Mouse (Mus musculus) liver, embryonic 16.5 days (tissue): ENCODE measurements around the gene Tmem200a. TPM values are rescaled to one million over a fixed set of nuclear protein-coding genes. Genes with fewer than 3 reads are reported as not detected.

Experiments used
- ATAC-seq: fragments of 200-750 bp; cut with Nextera tagmentation; 2 replicates; pipeline ENCODE4 v1.8.0; 2017; ENCODE audit warnings: low read depth, mild to moderate bottlenecking, moderate number of reproducible peaks, moderate library complexity
- H3K27ac ChIP-seq: fragments of 300-500 bp; sonication (generic); 2 replicates; pipeline ENCODE4 v1.5.1; 2014; ENCODE audit warnings: mild to moderate bottlenecking, low read length
- H3K27me3 ChIP-seq: fragments of 300-500 bp; sonication (generic); 2 replicates; pipeline ENCODE4 v1.6.1; 2014; ENCODE audit warnings: low read depth, low read length, mixed read lengths; ENCODE audit not compliant: control insufficient read depth, insufficient read depth
- H3K36me3 ChIP-seq: fragments of 300-500 bp; sonication (generic); 2 replicates; pipeline ENCODE4 v1.6.1; 2014; ENCODE audit warnings: mild to moderate bottlenecking; ENCODE audit not compliant: control insufficient read depth, insufficient read depth
- H3K4me1 ChIP-seq: fragments of 300-500 bp; sonication (generic); 2 replicates; pipeline ENCODE4 v1.6.1; 2014; ENCODE audit warnings: low read depth, low read length, mixed read lengths; ENCODE audit not compliant: control insufficient read depth
- H3K4me2 ChIP-seq: fragments of 300-500 bp; sonication (generic); 2 replicates; pipeline ENCODE4 v1.6.1; 2014; ENCODE audit warnings: low read depth, low read length, mixed read lengths
- H3K4me3 ChIP-seq: fragments of 300-500 bp; sonication (generic); 2 replicates; pipeline ENCODE4 v1.5.1; 2014; ENCODE audit warnings: low read depth, mild to moderate bottlenecking, low read length
- H3K9ac ChIP-seq: fragments of 300-500 bp; sonication (generic); 2 replicates; pipeline ENCODE4 v1.6.1; 2014; ENCODE audit warnings: low read depth, low read length
- H3K9me3 ChIP-seq: fragments of 300-500 bp; sonication (generic); replicated peaks from 2 replicates; pipeline ENCODE4 v1.6.1; 2016; ENCODE audit warnings: low read length; ENCODE audit not compliant: control insufficient read depth
- WGBS: fragments of 180-500 bp; shearing (Covaris S2); extraction: QIAGEN DNeasy Blood & Tissue Kit; methylation state at CpG from one replicate; pipeline ENCODE4 v1.1.7; 2014; ENCODE audit not compliant: insufficient replicate concordance; 5-methylcytosine and 5-hydroxymethylcytosine counted together
- polyA plus RNA-seq: library from polyadenylated mRNA; unstranded; fragments of >200 nt; fragmentation: Nextera tagmentation; extraction: Ambion mirVana; gene quantifications from 2 replicates; pipeline ENCODE4 v1.2.1, GENCODE M21; 2015

Gene Tmem200a
- polyA plus RNA-seq, 1 experiment from 2014 or later: 0.05 TPM

GRCm38 (mm10) chr10:26005471-26005870 is 73.4 kb downstream of the Tmem200a start:
- Histone ChIP-seq H3K9me3 (no peaks in the 10 kb centered on the region), H3K4me3 (no peak overlapping the region), H3K27me3 (no peaks in the 10 kb centered on the region), H3K4me2 (no peak overlapping the region), H3K9ac (no peak overlapping the region), H3K36me3 (no peaks in the 10 kb centered on the region), H3K4me1 (no peaks in the 10 kb centered on the region), H3K27ac (no peak overlapping the region)
- no peak for ATAC-seq
- WGBS: 65% methylated on average over 6 of the region's 6 CpGs

- ATAC-seq: no peak
- Histone ChIP-seq H3K36me3 (no peaks in the 10 kb centered on the region), H3K27ac (no peak overlapping the region), H3K27me3 (no peaks in the 10 kb centered on the region), H3K4me3 (no peak overlapping the region), H3K4me1 (no peaks in the 10 kb centered on the region), H3K4me2 (no peak overlapping the region), H3K9ac (no peak overlapping the region), H3K9me3 (no peaks in the 10 kb centered on the region)
- 66% methylated on average over 2 of the region's 2 CpGs for WGBS
Observed at GRCm38 (mm10) chr10:26000893-26001292, 78.0 kb downstream of the Tmem200a start.

GRCm38 (mm10) chr10:25999291-25999930 is 79.4 kb downstream of the Tmem200a start:
- H3K4me2 ChIP-seq: no peak overlapping the region

GRCm38 (mm10) chr10:25984056-25984455 is 94.8 kb downstream of the Tmem200a start:
- Histone ChIP-seq H3K27me3 (no peaks in the 10 kb centered on the region), H3K4me3 (no peak overlapping the region), H3K9me3 (no peaks in the 10 kb centered on the region), H3K4me2 (no peak overlapping the region), H3K36me3 (no peaks in the 10 kb centered on the region), H3K27ac (no peak overlapping the region), H3K9ac (no peak overlapping the region), H3K4me1 (no peaks in the 10 kb centered on the region)
- ATAC-seq: no peak
- 51% methylated on average over 2 of the region's 2 CpGs for WGBS

More at GRCm38 (mm10) chr10:25999291-25999930, 79.4 kb downstream of the Tmem200a start:
- ATAC-seq: no peak
- H3K9ac ChIP-seq: no peak overlapping the region
- no peaks in the 10 kb centered on the region for H3K9me3 ChIP-seq
- no peaks in the 10 kb centered on the region for H3K36me3 ChIP-seq
- H3K4me3 ChIP-seq: no peak overlapping the region
- no peaks in the 10 kb centered on the region for H3K4me1 ChIP-seq
- no peaks in the 10 kb centered on the region for H3K27me3 ChIP-seq
- WGBS: 51% methylated on average over 5 of the region's 5 CpGs
- no peak overlapping the region for H3K27ac ChIP-seq

GRCm38 (mm10) chr10:25982617-25983016 is 96.2 kb downstream of the Tmem200a start:
- Histone ChIP-seq H3K36me3 (no peaks in the 10 kb centered on the region), H3K27ac (no peak overlapping the region), H3K4me2 (no peak overlapping the region), H3K4me1 (no peaks in the 10 kb centered on the region), H3K9ac (no peak overlapping the region), H3K9me3 (no peaks in the 10 kb centered on the region), H3K4me3 (no peak overlapping the region), H3K27me3 (no peaks in the 10 kb centered on the region)
- 50% methylated on average over 1 of the region's 1 CpGs for WGBS
- no peak for ATAC-seq

- H3K27me3 ChIP-seq: no peaks in the 10 kb centered on the region
- no peak overlapping the region for H3K9ac ChIP-seq
- no peaks in the 10 kb centered on the region for H3K4me1 ChIP-seq
- no peak for ATAC-seq
- H3K4me3 ChIP-seq: no peak overlapping the region
- H3K36me3 ChIP-seq: no peaks in the 10 kb centered on the region
- H3K9me3 ChIP-seq: no peaks in the 10 kb centered on the region
- H3K4me2 ChIP-seq: no peak overlapping the region
- 42% methylated on average over 4 of the region's 4 CpGs for WGBS
- no peak overlapping the region for H3K27ac ChIP-seq
Observed at GRCm38 (mm10) chr10:25962863-25963262, 116.0 kb downstream of the Tmem200a start.

- Histone ChIP-seq H3K36me3 (no peaks in the 10 kb centered on the region), H3K27ac (no peak overlapping the region), H3K4me1 (no peaks in the 10 kb centered on the region), H3K9ac (no peak overlapping the region), H3K4me2 (no peak overlapping the region), H3K9me3 (no peaks in the 10 kb centered on the region), H3K27me3 (no peaks in the 10 kb centered on the region), H3K4me3 (no peak overlapping the region)
- WGBS: 50% methylated on average over 2 of the region's 2 CpGs
- ATAC-seq: no peak
Observed at GRCm38 (mm10) chr10:25961066-25961465, 117.8 kb downstream of the Tmem200a start.

GRCm38 (mm10) chr10:25958762-25959753 is 119.8 kb downstream of the Tmem200a start:
- 40% methylated on average over 3 of the region's 3 CpGs for WGBS
- H3K9ac ChIP-seq: no peak overlapping the region
- H3K4me1 ChIP-seq: no peaks in the 10 kb centered on the region
- no peak overlapping the region for H3K4me3 ChIP-seq
- H3K27ac ChIP-seq: no peak overlapping the region
- no peaks in the 10 kb centered on the region for H3K9me3 ChIP-seq
- H3K4me2 ChIP-seq: no peak overlapping the region
- no peak for ATAC-seq
- H3K36me3 ChIP-seq: no peaks in the 10 kb centered on the region
- H3K27me3 ChIP-seq: no peaks in the 10 kb centered on the region
